Mouse (Mus musculus) limb, embryonic 14.5 days (tissue): ENCODE data around the gene Tgfbi. TPM values are rescaled to one million over a fixed set of nuclear protein-coding genes. Genes with fewer than 3 reads are reported as not detected.

Experiments used
- ATAC-seq: fragments of 200-750 bp; cut with Nextera tagmentation; 2 replicates; pipeline ENCODE4 v1.8.0; 2017; ENCODE audit warnings: low read depth, moderate number of reproducible peaks, moderate TSS enrichment; ENCODE audit not compliant: low FRiP score
- DNase-seq: peaks from one replicate; pipeline ENCODE4 v3.0.0-alpha.2; 2015; ENCODE audit warnings: low spot score
- H3K27ac ChIP-seq: fragments of 300-500 bp; sonication (generic); replicated peaks from 2 replicates; pipeline ENCODE4 v1.5.1; 2014; ENCODE audit warnings: low read depth, mild to moderate bottlenecking, low read length, moderate library complexity, mixed read lengths
- H3K27me3 ChIP-seq: fragments of 300-500 bp; sonication (generic); 2 replicates; pipeline ENCODE4 v1.6.1; 2014; ENCODE audit warnings: low read length, mixed read lengths; ENCODE audit not compliant: control insufficient read depth, insufficient read depth
- H3K36me3 ChIP-seq: fragments of 300-500 bp; sonication (generic); 2 replicates; pipeline ENCODE4 v1.6.1; 2014; ENCODE audit warnings: mild to moderate bottlenecking, low read length, moderate library complexity, mixed read lengths; ENCODE audit not compliant: control insufficient read depth, insufficient read depth
- H3K4me1 ChIP-seq: fragments of 300-500 bp; sonication (generic); 2 replicates; pipeline ENCODE4 v1.6.1; 2014; ENCODE audit warnings: antibody characterized with exemption, low read length, mixed read lengths; ENCODE audit not compliant: control insufficient read depth, insufficient read depth
- H3K4me2 ChIP-seq: fragments of 300-500 bp; sonication (generic); replicated peaks from 2 replicates; pipeline ENCODE4 v1.6.1; 2014; ENCODE audit warnings: low read depth, mild to moderate bottlenecking, low read length, moderate library complexity; ENCODE audit not compliant: severe bottlenecking
- H3K4me3 ChIP-seq: fragments of 300-500 bp; sonication (generic); replicated peaks from 2 replicates; pipeline ENCODE4 v1.5.1; 2014; ENCODE audit warnings: low read length
- H3K9ac ChIP-seq: fragments of 300-500 bp; sonication (generic); 2 replicates; pipeline ENCODE4 v1.6.1; 2014; ENCODE audit warnings: mild to moderate bottlenecking, low read depth, low read length, moderate library complexity; ENCODE audit not compliant: severe bottlenecking
- H3K9me3 ChIP-seq: fragments of 300-500 bp; sonication (generic); 2 replicates; pipeline ENCODE4 v1.6.1; 2016; ENCODE audit warnings: low read length; ENCODE audit not compliant: control insufficient read depth
- POLR2A ChIP-seq: fragments of 200-500 bp; IDR thresholded peaks from 2 replicates; pipeline ENCODE4 v1.8.0; 2012; ENCODE audit warnings: inconsistent platforms, mild to moderate bottlenecking, moderate library complexity, borderline replicate concordance; ENCODE audit not compliant: insufficient read depth, insufficient read length; ENCODE audit errors: extremely low read depth
- WGBS: fragments of 180-500 bp; shearing (Covaris S2); extraction: QIAGEN DNeasy Blood & Tissue Kit; methylation state at CpG from one replicate; pipeline ENCODE4 v1.1.7; 2014; 5-methylcytosine and 5-hydroxymethylcytosine counted together
- polyA plus RNA-seq, 2 experiments: library from polyadenylated mRNA; depleted of rRNA in 1 of 2; stranded (reverse) in 1 of 2; unstranded in 1 of 2; fragments of >200 nt; fragmentation: Nextera tagmentation in 1 of 2; extraction: Ambion mirVana in 1 of 2; gene quantifications; 2 replicates each; pipeline versions ENCODE4 v1.2.1 to v1.2.3; 2012 to 2014

Gene Tgfbi
- polyA plus RNA-seq, 2 experiments: 99.3 to 146 TPM

GRCm38 (mm10) chr13:56606724-56607123 lies 2.6 kb upstream of the Tgfbi start:
- H3K9me3 ChIP-seq: no peaks in the 10 kb centered on the region
- H3K9ac ChIP-seq: no peak overlapping the region
- ATAC-seq (no peak), DNase-seq (no peak)
- TF ChIP-seq POLR2A: no peak
- WGBS: 38% methylated on average over 11 of the region's 11 CpGs
- no peak overlapping the region for H3K4me3 ChIP-seq
- H3K27me3 ChIP-seq: no peaks in the 10 kb centered on the region
- H3K4me1 ChIP-seq: peaks cover 77% of the 10 kb centered on the region
- 0 out of 2 replicates have a peak overlapping the region, but pooled peaks have one; percentile 8 for H3K4me2 ChIP-seq
- peak overlapping the region; percentile 77 for H3K27ac ChIP-seq
- no peaks in the 10 kb centered on the region for H3K36me3 ChIP-seq

GRCm38 (mm10) chr13:56607225-56607624 lies 2.1 kb upstream of the Tgfbi start:
- H3K9me3 ChIP-seq: no peaks in the 10 kb centered on the region
- H3K27ac ChIP-seq: peak overlapping the region; percentile 77
- no peaks in the 10 kb centered on the region for H3K27me3 ChIP-seq
- H3K4me3 ChIP-seq: no peak overlapping the region
- H3K4me1 ChIP-seq: peaks cover 77% of the 10 kb centered on the region
- H3K36me3 ChIP-seq: no peaks in the 10 kb centered on the region
- TF ChIP-seq POLR2A: no peak
- DNase-seq: peak; percentile 69
- peak overlapping the region; percentile 8; the same call in 1 of the 2 replicates for H3K4me2 ChIP-seq
- ATAC-seq: peak; percentile 51
- 9% methylated on average over 7 of the region's 7 CpGs for WGBS
- 0 out of 2 replicates have a peak overlapping the region, but pooled peaks have one; percentile 9 for H3K9ac ChIP-seq

- no peak overlapping the region for H3K4me2 ChIP-seq
- DNase-seq (no peak), ATAC-seq (no peak)
- H3K9ac ChIP-seq: peak overlapping the region; percentile 9; the same call in 1 of the 2 replicates
- H3K27me3 ChIP-seq: no peaks in the 10 kb centered on the region
- H3K4me1 ChIP-seq: peaks cover 78% of the 10 kb centered on the region
- TF ChIP-seq POLR2A: no peak
- no peaks in the 10 kb centered on the region for H3K9me3 ChIP-seq
- 67% methylated on average over 4 of the region's 4 CpGs for WGBS
- no peaks in the 10 kb centered on the region for H3K36me3 ChIP-seq
- no peak overlapping the region for H3K4me3 ChIP-seq
- peak overlapping the region; percentile 77 for H3K27ac ChIP-seq
Measured at GRCm38 (mm10) chr13:56607846-56608245, 1.5 kb upstream of the Tgfbi start.

- 66% methylated on average over 4 of the region's 4 CpGs for WGBS
- peaks cover 77% of the 10 kb centered on the region for H3K4me1 ChIP-seq
- no peak overlapping the region for H3K27ac ChIP-seq
- TF ChIP-seq POLR2A: no peak
- no peaks in the 10 kb centered on the region for H3K9me3 ChIP-seq
- ATAC-seq: no peak
- no peak for DNase-seq
- peak overlapping the region; percentile 97 for H3K4me2 ChIP-seq
- peaks cover 15% of the 10 kb centered on the region; the same call in 1 of the 2 replicates for H3K36me3 ChIP-seq
- H3K4me3 ChIP-seq: peak overlapping the region; percentile 63
- no peaks in the 10 kb centered on the region for H3K27me3 ChIP-seq
- H3K9ac ChIP-seq: peak overlapping the region; percentile 78; the same call in 1 of the 2 replicates
Measured at GRCm38 (mm10) chr13:56611129-56611528, 1.8 kb downstream of the Tgfbi start.

GRCm38 (mm10) chr13:56611741-56612140 lies 2.4 kb downstream of the Tgfbi start:
- no peaks in the 10 kb centered on the region for H3K9me3 ChIP-seq
- DNase-seq (no peak), ATAC-seq (no peak)
- peak overlapping the region; percentile 78; the same call in 1 of the 2 replicates for H3K9ac ChIP-seq
- H3K27ac ChIP-seq: peak overlapping the region; percentile 48; the same call in 1 of the 2 replicates
- peaks cover 15% of the 10 kb centered on the region; the same call in 1 of the 2 replicates for H3K36me3 ChIP-seq
- H3K4me3 ChIP-seq: peak overlapping the region; percentile 63
- no peaks in the 10 kb centered on the region for H3K27me3 ChIP-seq
- H3K4me1 ChIP-seq: peaks cover 75% of the 10 kb centered on the region
- TF ChIP-seq POLR2A: no peak
- H3K4me2 ChIP-seq: peak overlapping the region; percentile 97
- 45% methylated on average over 3 of the region's 3 CpGs for WGBS
